Mouse (Mus musculus): ENCODE results near the gene Sim1. TPM values are rescaled to one million over a fixed set of nuclear protein-coding genes. Genes with fewer than 3 reads are reported as not detected.

The Sim1 gene
- not detected for total RNA-seq (2021)
- long read RNA-seq, experiment 1 = 0 reads
- long read RNA-seq, experiment 2 = 0 reads

DNA sequence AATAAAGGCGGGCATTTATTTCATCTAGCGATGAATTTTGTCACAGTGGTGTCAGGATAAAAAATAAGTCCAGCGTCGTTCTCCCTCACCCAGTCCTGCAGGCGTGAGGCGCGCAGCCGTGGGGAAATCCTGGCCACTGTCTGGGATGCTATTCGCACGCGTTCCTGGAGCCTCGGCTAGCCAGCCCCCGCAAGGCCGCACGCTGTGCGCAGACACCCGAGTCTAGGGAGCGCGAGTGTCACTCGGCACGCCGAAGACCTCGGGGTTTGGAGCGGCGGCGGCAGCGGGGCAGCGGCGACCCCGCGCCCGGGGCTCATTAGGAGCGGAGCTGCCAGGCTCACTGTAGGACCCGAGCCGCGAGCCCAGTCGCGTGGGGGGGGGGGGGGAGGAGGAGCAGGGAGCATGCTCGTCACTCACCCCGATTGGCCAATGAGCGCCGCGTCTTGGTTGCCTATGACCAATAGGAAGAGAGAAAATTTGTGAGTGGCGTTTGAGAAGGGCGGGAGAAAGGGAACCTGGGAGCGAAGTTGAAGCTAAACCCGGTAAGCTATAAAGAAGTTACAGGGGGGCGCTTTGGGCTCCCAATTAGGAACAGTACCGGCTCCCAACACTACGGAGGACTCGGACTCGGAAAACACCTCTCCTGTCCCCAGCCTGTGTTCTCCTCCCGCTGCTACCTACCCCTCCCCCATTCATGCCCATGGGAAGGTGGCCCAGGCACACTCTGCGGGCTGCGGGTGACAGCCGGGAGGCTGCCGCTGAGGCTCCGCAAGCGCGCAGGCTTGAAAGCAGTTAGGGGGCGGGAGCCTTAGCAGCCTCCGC, at the start of gene Sim1:
Sim1 (plus strand) TSS at position 585 of the 822 bp plus-strand sequence.
- DNase-seq = peak; percentile 48 to 56
- intact Hi-C loops (cut with DNase I) = loop anchor here (5.0 kb wide), 1 partner anchor 302 kb away; the partner anchor contains the start of gene Ascc3

DNA sequence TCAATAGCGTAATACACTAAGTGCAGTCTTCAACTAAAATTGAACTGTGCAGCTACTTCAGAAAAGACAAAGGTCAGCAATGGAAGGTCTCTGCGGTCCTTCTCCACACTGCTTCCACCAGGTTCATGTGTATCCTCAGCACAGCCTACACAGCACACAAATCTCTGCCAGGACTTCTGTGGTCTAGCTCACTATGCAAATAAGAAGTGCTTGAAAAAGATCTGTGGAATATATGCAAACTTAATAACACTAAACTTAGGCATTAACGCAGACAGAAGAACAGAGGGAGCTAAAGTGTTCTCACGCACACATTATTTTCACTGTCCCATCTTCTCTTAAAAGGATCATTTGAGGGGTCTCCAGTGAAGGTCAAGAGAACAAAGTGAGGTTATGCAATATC, 26.4 kb upstream of the Sim1 start:
- intact Hi-C loops (cut with DNase I) = no loop called here

DNA sequence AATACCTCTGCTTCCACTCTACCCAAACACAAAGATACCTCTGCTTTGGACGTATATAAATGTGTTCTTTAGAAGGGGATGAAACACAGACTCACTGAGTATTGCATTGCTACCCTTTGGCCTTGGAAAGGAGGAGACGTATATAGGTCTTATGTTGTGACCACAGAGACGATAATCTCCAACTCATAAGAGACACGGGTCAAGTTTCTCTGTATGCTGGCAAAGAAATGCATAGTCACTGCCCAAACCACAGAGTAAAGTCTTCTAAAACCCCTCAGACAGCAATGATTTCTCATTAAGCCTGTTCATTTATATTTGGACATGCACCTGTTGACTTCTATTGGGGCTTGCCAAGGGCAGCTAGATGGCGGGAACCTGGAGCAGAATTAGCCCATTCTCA, 17.6 kb upstream of the Sim1 start:
- intact Hi-C loops (cut with DNase I) = no loop called here
- no peak for DNase-seq

More for the DNA sequence above, 26.4 kb upstream of the Sim1 start:
- DNase-seq = no peak

DNA sequence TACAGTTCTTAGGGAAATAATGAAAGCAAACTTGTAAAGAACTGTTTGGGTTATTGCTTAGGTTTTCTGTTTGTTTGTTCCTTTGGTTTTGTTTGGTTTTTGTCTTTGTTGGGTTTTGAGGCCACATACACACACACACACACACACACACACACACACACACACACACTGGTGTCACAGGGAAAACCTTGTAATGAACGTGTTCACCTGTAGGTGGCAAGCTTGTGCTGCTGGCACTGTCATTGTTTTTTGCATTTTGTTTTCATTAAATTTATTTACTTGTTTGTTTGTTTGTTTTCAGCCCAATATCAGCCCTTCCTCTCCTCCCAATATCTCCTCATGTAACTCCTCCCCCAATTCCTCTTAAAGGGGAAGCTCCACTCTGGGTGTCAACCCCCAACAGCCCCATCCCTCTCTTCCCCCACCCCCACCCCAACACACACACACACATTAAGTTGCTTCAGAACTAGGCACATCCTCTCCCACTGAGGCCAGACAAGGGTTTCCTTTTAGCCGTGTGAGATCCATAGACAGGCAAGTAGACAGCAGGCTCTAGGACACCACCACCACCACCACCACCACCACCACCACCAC, 13.0 kb upstream of the Sim1 start:
- intact Hi-C loops (cut with DNase I) = no loop called here
- DNase-seq = peak in 1 of 2 experiments; percentile 19

DNA sequence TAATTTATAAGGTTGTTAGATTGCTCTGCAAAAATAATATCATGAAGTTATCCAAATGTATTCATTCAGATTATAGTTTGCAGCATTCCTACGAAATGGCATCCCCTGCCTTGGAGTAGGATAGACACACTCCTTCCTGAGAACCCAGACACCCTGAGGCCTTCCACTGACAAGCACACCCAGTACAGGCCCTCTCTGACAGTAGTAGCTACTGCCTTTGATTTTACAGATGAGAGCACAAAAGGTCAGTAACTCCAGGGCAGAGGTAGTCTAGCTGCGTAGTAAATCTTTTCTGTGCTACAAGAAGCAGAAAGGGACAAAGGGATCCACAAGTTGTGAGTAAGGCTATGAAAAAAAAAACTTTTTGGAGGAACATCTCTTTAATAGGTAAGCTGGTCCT, 12.2 kb upstream of the Sim1 start:
- intact Hi-C loops (cut with DNase I) = no loop called here
- no peak for DNase-seq

DNA sequence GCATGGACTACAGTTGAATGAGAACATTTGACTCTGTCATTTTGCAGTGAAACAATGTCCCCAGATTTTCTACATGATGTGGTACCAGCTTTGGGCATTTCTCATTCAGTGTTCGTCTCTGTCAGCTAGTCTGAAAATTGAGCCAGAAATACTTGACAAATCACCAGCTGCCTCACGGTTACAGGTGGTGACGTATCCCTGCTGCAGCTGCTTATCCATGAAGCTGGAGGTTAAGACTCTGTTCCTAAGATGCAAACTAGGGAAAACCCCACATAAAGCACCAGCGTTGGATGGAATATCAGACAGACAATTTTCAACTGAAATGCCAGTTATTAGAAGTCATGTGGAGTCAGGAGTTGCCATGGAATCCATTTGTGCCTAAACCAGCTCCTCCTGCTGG, 8.2 kb upstream of the Sim1 start:
- intact Hi-C loops (cut with DNase I) = no loop called here

DNA sequence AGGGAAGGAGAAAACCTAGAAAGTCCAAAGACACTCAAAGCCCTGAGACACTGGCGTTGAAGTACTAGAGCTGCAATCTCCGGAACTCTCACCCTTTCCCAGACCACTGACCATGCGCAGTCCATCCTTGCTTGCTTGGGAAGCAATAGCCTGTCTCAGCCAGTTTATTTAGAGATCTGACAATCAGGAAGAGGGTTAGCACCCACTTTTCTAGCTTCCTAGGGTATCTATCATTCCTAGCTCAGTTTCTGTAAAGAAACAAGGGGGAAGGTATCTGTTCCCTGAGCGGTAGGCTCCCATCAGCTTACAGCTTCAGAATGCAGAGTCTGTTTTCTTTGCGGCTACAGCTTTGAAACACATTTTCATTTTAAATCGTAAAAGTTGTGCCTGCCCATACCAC, 3.9 kb upstream of the Sim1 start:
- intact Hi-C loops (cut with DNase I) = loop anchor here (5.0 kb wide), 1 partner anchor 298 kb away; the partner anchor contains the start of gene Ascc3
- DNase-seq = no peak

More for the DNA sequence above, 8.2 kb upstream of the Sim1 start:
- DNase-seq = no peak

DNA sequence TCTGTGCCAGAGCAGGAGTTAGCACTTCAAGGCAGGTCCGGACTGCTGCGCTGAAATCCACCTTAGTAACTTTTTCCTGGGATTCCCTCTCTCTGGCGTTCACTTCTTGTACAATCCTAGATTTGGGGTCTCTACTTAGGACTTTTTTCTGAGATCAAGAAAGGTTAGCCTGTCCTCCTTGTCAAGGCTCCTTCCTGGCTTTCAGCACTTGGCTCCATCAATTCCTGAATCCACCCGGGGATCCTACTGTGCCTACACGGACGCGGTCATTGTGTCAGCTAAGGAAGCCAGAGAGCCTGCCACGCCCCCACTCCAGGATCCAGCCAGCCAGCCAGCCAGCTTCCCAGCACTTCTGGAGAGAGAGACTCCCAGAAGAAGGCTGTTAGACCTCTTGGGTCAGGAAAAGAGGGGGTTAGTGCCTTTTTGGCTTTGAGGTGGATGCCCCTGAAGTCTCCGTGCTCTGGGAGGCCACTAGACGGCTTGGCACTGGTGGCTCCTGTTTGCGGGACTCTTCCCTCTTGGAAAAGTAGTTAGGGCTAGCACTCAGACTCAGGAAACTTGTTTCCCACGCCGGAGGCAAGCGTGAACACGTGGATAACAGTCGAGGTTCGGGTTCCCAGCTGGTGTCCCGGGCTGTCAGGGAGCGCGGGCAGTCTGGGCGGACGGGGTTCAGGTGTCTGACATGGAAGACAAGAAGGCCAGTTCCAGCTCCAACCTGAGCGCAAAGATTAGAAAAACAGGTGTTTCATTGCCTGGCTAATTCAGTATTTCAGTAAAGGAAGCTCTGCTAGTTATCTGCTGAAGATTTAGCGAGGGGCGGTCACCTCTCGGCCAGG, 2.5 kb upstream of the Sim1 start:
- DNase-seq = no peak
- intact Hi-C loops (cut with DNase I) = loop anchor here (5.0 kb wide), 1 partner anchor 300 kb away; the partner anchor contains the start of gene Ascc3

DNA sequence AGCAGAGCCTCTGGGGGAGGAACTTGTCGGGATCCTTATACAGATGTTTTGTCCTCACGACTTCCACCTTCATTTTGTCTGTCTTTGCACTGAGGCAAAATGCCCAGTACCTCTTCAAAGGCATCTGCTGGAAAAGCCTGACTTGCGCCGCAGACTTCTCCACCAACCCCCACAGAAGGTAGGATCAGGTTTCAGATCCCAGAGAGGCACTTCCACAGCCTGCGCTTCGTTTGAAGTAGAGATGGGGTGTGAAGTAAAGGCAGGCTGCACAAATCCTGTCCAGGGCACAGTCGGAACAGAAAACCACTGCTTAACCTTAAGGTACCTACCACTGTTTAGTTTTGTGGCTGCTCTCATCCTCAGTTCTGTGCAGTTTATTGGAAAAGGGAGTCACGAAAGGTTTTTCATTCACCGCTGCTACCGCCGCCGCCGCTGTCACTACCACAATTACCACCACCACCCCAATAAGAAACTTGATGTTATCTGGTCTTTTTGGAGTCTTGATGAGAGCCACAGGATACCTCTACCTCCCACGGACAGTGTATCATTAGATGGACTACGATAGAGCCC, 1.7 kb upstream of the Sim1 start:
- no peak for DNase-seq
- intact Hi-C loops (cut with DNase I) = loop anchor here (5.0 kb wide), 1 partner anchor 301 kb away; the partner anchor contains the start of gene Ascc3

DNA sequence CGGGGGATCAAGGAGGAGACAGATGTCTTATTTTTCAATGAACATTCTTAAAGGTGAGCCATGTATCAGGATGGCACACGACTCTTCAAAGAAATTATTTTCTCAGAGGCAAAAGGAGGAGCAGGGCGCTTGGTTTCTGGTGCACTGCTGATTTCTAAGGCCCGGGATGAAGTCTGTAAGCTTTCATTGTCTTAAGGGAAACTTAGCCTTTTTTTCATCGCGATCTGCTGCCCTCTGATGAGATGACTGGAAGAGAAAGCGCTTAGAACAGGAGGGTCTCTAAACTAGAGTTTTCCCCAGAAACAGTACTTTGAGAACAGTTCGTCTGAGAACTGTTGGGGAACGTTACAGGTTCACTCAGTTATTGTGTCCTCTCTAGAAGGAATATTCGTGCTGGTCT, 1.0 kb upstream of the Sim1 start:
- DNase-seq = no peak
- intact Hi-C loops (cut with DNase I) = loop anchor here (5.0 kb wide), 1 partner anchor 301 kb away; the partner anchor contains the start of gene Ascc3

DNA sequence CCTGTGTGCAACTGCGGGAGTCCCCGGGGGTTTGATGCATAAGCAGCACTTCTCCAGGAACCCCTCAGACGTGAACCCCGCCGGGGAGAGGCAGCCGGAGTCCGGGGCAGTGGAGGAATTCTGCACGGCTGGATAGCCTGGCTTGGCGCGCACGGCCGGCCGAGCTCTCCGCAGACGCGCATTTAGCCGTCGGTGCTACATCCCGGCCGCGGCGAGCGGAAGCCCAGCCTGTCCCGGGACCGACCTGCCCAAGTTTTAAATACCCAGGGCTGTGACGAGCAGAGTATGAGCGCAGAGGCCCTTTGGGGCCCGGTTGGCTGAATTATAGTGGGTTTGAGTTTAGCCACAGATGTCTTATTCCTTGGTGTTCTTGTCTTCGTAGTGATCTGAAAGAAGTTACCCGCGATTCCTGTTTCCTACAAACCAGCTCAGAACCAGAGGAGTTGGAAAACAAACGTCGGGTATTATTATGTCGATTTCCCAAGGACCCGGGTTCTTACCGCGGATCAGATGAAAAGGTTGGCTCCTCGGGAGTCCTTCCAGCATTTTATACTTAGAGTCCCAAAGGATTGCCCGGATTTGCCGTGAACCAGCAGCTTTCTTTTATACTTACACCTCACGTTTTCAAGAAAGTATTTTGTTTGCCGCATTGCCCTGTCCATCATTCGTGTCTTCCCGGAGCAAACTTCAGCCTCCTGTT, 687 bp downstream of the Sim1 start:
- intact Hi-C loops (cut with DNase I) = no loop called here

DNA sequence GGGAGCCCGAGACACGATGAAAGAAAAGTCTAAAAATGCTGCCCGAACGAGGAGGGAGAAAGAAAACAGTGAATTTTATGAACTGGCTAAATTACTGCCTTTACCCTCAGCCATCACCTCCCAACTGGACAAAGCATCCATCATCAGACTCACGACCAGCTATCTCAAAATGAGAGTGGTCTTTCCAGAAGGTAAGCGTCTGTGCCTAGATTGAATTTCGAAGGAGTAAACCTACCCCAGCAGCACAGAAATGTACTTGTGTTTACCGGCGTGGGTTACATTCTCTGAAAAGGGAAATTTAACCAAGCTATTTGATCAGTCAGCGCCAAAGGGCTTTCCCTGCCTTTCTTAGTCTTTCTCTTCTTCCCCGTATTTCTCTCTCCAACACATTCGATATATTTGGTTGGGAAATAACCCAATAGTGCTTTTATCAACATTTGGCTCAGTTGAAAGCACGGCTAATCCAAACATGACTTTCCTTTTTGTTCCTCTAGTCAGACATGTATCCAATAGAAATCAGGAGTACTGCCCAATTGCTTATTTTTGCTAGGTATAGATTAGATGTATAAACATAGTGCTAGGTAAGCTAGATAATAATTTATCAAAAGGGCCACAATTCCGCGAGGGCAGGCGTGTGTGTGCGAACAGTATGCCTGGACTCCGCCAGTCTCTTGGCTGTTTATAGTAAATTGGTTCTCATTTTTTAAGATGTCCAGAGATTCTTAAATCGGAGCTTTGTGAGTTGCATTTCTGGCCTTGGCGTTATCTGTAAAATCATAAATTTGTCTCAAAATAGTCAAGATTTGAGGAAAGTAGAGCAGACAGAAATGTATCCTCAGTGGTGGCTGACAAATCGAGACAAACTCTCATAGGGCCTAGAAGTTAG, 1.6 kb downstream of the Sim1 start:
- intact Hi-C loops (cut with DNase I) = no loop called here
- DNase-seq = peak in 1 of 2 experiments; percentile 4

More for the DNA sequence above, 687 bp downstream of the Sim1 start:
- peak in 1 of 2 experiments; percentile 18 for DNase-seq

DNA sequence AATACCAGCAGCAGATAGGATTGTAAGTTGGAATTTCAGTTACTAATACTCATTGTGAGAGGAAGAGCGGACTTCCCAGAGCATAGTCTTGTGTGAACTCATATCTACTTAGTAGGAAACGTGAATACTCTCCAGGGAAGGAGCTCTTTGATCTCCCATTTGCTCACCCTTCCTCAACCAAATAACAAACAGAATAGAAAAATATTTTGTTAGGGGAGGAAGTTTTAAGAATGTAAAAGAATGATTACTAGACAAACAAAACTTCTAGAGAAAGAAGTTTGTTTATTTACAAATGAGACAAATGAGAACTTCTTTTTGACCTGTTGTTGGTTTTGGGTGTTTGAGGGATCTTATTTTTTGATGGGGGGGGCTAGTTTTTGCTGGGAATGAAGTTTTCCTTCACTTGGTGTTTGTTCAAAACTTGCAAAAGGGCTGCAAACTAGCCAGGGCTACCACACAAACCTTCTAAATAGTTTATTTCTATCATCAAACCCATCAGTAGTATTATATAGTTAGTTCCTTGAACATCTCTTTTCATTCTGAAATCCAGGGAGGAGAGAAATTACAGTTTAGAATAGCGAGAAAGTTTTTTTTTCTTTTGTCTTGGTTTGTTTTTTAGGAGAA, 2.3 kb downstream of the Sim1 start:
- DNase-seq = no peak
- intact Hi-C loops (cut with DNase I) = no loop called here

DNA sequence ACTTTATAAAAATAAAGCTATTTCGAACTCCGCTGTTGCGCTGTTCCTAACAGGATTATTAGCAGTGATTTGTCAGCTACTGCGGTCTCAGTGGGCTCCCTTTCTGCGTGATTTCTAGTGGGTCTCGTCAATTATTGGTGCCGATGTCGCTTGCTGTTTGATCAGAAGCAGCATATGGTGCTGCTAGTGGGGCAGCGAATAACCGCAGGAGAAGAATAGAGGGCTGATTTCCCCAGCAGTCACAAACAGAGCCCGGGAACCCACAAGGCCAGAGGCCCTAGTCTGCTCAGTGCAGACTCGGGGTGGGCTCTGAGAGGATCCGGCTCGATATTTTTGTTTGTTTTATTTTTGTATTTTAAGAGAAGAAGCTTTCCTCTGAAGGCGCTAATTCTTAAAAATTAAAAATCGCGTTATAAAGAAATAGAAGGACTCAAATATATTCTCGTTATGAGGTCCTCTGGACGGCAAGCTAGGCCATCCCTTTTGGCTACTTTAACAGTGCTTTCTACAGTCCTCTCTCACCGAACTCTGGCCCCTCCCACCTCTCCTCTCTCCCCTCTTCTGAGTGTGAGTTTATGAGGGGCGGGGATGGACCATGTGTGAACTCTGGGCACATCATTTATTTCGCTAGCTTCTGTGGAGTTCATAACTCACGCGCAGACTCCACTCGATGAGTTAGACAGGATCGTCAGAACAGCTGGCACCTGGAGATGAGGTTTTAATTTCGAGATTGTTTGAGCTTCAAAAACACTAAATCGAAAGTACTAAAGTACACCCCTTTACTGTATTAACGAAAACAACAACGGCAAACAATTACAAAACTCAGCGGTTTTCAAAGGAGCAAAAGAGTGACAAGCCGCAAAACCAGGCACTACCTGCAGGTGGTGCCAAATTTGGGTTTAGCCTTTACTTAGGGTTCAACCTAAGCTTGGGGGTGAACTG, 3.2 kb downstream of the Sim1 start:
- DNase-seq = peak in 1 of 2 experiments; percentile 16
- intact Hi-C loops (cut with DNase I) = no loop called here

DNA sequence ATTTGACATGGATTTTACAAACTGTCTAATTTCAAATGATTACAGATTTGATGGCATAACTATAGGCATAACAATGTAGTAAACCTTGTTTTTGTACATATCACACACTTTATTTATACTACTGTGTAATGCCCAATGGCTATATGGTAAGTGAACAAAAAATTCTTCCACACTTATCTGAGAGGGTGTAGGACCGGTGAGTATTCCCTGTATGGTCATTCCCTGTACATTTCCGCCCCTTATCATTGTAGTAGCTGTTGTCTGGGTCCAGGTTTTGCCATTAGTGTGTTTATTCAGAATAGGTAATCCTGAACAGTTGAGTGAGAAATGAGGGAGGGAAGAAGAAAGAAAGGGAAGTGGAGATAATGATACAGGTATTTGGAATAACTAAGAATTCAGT, 4.1 kb downstream of the Sim1 start:
- DNase-seq = no peak
- intact Hi-C loops (cut with DNase I) = no loop called here

DNA sequence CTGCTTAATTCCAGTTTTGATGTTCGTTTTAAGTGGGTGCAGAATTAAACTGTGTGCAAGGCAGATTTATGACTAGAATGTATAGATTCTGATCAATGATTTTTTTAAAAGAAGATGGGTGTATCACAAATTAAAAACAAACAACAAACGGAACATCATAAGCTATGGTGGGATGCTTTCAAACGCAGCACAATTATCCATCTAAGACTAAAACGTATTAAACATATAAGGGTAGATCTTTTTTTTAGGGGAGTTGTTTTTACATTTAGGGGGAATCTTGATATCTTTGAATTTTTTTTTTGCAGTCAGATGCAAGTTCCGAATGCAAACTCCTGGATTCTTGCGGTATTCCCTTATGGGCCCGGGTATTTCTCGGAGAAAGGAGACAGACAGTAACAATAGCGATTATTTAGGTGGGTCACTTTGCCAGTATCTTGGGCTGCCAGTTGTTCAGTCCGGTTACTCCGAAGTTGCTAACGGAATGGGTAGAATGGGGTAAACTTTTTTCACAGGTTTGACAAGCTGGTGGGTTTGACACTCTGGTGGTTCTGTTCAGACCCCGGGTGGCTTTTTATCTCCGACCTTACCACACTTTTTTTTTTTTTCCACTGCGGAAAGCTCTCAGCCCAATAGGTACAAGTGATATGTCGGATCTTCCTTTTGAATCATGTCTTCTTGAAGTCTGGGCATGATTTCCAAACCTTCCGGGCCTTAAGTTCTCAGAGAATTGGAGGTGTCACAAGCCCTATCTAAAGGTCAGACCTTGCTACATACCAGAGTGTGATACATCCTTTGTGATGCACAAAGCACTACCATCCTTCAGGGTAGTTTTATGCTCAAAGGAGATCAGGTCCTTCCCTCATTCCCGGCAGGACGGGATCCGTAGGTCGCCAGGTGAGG, 5.5 kb downstream of the Sim1 start:
- no peak for DNase-seq
- intact Hi-C loops (cut with DNase I) = loop anchor here (5.0 kb wide), 1 partner anchor 198 kb away; no protein-coding TSS in a partner anchor

Measured in heart, postnatal 14 days (tissue).